Comparison of ENCODE assay signal across 24 mouse cellular contexts in the genomic region with DNA sequence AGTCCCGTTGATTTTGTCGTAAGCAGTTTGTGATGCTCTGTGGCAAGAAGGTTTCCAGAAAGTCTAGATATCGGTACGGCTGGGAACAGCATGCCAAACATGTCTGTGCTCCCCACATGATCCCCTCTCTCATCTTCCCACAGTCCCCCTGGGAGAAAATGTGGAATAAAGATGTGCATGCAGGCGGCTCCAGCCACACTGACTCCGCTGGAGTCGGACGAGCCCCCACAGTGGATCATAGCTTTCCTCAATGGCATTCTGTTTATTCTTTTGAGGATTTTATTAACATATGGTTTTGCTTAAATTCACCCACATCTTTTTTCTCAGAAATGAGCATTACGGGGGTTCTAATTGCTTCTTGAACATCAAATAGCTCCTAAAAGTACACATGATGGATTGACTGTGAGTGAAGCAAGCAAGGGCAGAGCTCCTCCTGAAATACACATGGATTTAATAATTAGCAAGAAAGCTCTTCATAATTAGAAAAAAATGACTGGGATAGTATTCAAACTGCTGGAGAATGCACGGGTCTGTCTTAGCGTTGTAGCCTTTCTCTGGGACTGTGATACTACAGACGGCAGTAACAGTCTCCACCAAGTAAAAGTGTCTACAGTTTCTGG. TPM values are rescaled to one million over a fixed set of nuclear protein-coding genes. Genes with fewer than 3 reads are reported as not detected.
DNase-seq lines count a peak whose midpoint lies in the region; ATAC-seq and TF ChIP-seq lines count a peak whose summit lies in the region.
"Had no signal": no experiment of that assay in that cellular context is flagged by ENCODE, and none has a peak within 500 bp of the region (broad histone marks: within the 10 kb centered on the region; RNA-seq: fewer than 3 reads in every experiment).

No protein-coding gene starts in this region.

- H3K27ac ChIP-seq in lung, embryonic 16.5 days (ENCODE audit: low read length), result no peak overlapping the region
- peak overlapping the region; percentile 76 for H3K27ac ChIP-seq in limb, embryonic 10.5 days
- H3K27ac ChIP-seq in midbrain, postnatal 0 days (ENCODE audit: low read depth, low read length), result no peak overlapping the region
- H3K27ac ChIP-seq: forebrain, embryonic 10.5 days; heart, adult 2 months; hindbrain, embryonic 13.5 days; kidney, postnatal 0 days; liver, embryonic 13.5 days; stomach, embryonic 15.5 days had no signal

- no peak overlapping the region; the same call in 1 of the 2 replicates for H3K4me3 ChIP-seq in lung, embryonic 16.5 days (ENCODE audit: low read length)
- 0 out of 2 replicates have a peak overlapping the region, but pooled peaks have one; percentile 12 for H3K4me3 ChIP-seq in limb, embryonic 10.5 days
- H3K4me3 ChIP-seq in midbrain, postnatal 0 days (ENCODE audit: low read depth, low read length), result no peak overlapping the region
- H3K4me3 ChIP-seq: forebrain, embryonic 10.5 days; heart, adult 2 months; hindbrain, embryonic 13.5 days; liver, embryonic 13.5 days; megakaryocyte, embryonic 14.5 days; myocyte; stomach, embryonic 15.5 days had no signal

- H3K27me3 ChIP-seq in lung, embryonic 16.5 days (ENCODE audit: control insufficient read depth, insufficient read depth, low read depth, low read length), result no peaks in the 10 kb centered on the region
- no peaks in the 10 kb centered on the region for H3K27me3 ChIP-seq in limb, embryonic 10.5 days (ENCODE audit: low read depth, poor library complexity, severe bottlenecking)
- H3K27me3 ChIP-seq in midbrain, postnatal 0 days (ENCODE audit: insufficient read depth, low read length), result no peaks in the 10 kb centered on the region
- H3K27me3 ChIP-seq: stomach, embryonic 15.5 days had no signal

- TF ChIP-seq CTCF in midbrain, postnatal 0 days (IDR thresholded peaks at IDR 0.05), result no peak

- H3K4me1 ChIP-seq in lung, embryonic 16.5 days (replicated peaks; ENCODE audit: control insufficient read depth, insufficient read depth, low read length), result peaks cover 7% of the 10 kb centered on the region
- H3K4me1 ChIP-seq in limb, embryonic 10.5 days, result peaks cover 28% of the 10 kb centered on the region
- no peaks in the 10 kb centered on the region for H3K4me1 ChIP-seq in midbrain, postnatal 0 days (ENCODE audit: insufficient read depth, low read length)
- H3K4me1 ChIP-seq: forebrain, embryonic 10.5 days; hindbrain, embryonic 13.5 days; liver, embryonic 13.5 days; megakaryocyte, embryonic 14.5 days; stomach, embryonic 15.5 days had no signal

- WGBS in lung, embryonic 16.5 days, result 43% methylated on average over 12 of the region's 12 CpGs
- 29% methylated on average over 12 of the region's 12 CpGs for WGBS in limb, embryonic 10.5 days
- 70% methylated on average over 12 of the region's 12 CpGs for WGBS in midbrain, postnatal 0 days

- peak overlapping the region; percentile 32 for H3K4me2 ChIP-seq in lung, embryonic 16.5 days (ENCODE audit: low read depth, low read length)
- H3K4me2 ChIP-seq in midbrain, postnatal 0 days (ENCODE audit: low read depth, low read length, poor library complexity, severe bottlenecking), result no peak overlapping the region
- H3K4me2 ChIP-seq: hindbrain, embryonic 13.5 days; liver, embryonic 13.5 days; stomach, embryonic 15.5 days had no signal

- peaks cover 2% of the 10 kb centered on the region; the same call in 1 of the 2 replicates for H3K9me3 ChIP-seq in lung, embryonic 16.5 days (ENCODE audit: control insufficient read depth, low read length)
- no peaks in the 10 kb centered on the region for H3K9me3 ChIP-seq in limb, embryonic 10.5 days (replicated peaks)
- H3K9me3 ChIP-seq in midbrain, postnatal 0 days (ENCODE audit: low read length), result no peaks in the 10 kb centered on the region
- H3K9me3 ChIP-seq: forebrain, embryonic 10.5 days; hindbrain, embryonic 13.5 days; liver, embryonic 13.5 days; megakaryocyte, embryonic 14.5 days; stomach, embryonic 15.5 days had no signal

- H3K36me3 ChIP-seq in lung, embryonic 16.5 days (ENCODE audit: control insufficient read depth, insufficient read depth, low read length), result no peaks in the 10 kb centered on the region
- H3K36me3 ChIP-seq in limb, embryonic 10.5 days, result no peaks in the 10 kb centered on the region
- H3K36me3 ChIP-seq in midbrain, postnatal 0 days (ENCODE audit: insufficient read depth, low read length), result no peaks in the 10 kb centered on the region
- H3K36me3 ChIP-seq: forebrain, embryonic 10.5 days; hindbrain, embryonic 13.5 days; liver, embryonic 13.5 days; stomach, embryonic 15.5 days had no signal

- ATAC-seq in lung, embryonic 16.5 days (ENCODE audit: low read depth), result peak; percentile 45
- no peak for ATAC-seq in midbrain, postnatal 0 days (ENCODE audit: low FRiP score)
- ATAC-seq: activated CD4-positive, CD25-positive, alpha-beta regulatory T cell, adult 4 months; forebrain, embryonic 16.5 days; inflammation-experienced regulatory T-cells, adult 6 months had no signal

- H3K9ac ChIP-seq in lung, embryonic 16.5 days (ENCODE audit: low read length), result no peak overlapping the region
- no peak overlapping the region for H3K9ac ChIP-seq in midbrain, postnatal 0 days (replicated peaks; ENCODE audit: low read length, poor library complexity, severe bottlenecking)
- H3K9ac ChIP-seq: hindbrain, embryonic 13.5 days; liver, embryonic 13.5 days; stomach, embryonic 15.5 days had no signal

- DNase-seq in embryo, embryonic 10.5 days (ENCODE audit: low spot score), result peak; percentile 33
- DNase-seq in embryo, embryonic 10 days (ENCODE audit: low spot score), result no peak
- DNase-seq in lung, postnatal 10 days, result no peak
- DNase-seq in limb, embryonic 10.5 days (ENCODE audit: low spot score), result peak; percentile 58
- peak; percentile 42 for DNase-seq in mesoderm, embryonic 11.5 days (ENCODE audit: low read depth, low spot score)
- no peak for DNase-seq in spleen, postnatal 4 days (ENCODE audit: low spot score in 2 of 2)
- no peak for DNase-seq in midbrain, postnatal 0 days (ENCODE audit: low spot score)
- DNase-seq: adrenal gland, adult 8-10 months; gastrocnemius, postnatal 25 days; heart, adult 2 months; layer of hippocampus, adult 9-11 months; liver, embryonic 13.5 days; lung, adult 2 months; right cerebral cortex, adult 18-20 months had no signal

RNA-seq across cellular contexts. Expression of gene Eif2s2, which starts 23.3 kb away (rescaled TPM):
- polyA plus RNA-seq in lung, embryonic 16.5 days (2015; fragmentation: Nextera tagmentation; extraction: Ambion mirVana), result 68.5 and 82.1 TPM in 2 replicates
- 122 and 137 TPM in 2 replicates for polyA plus RNA-seq in limb, embryonic 10.5 days (2016; fragmentation: Nextera tagmentation; extraction: Ambion mirVana)
- total RNA-seq in midbrain, postnatal 0 days (2014; rRNA removed), result 47.8 and 58.1 TPM in 2 replicates
- polyA plus RNA-seq in midbrain, postnatal 0 days (2015; fragmentation: Nextera tagmentation; extraction: Ambion mirVana), result 101 and 114 TPM in 2 replicates

Comparison
In these comparisons a context has a peak if more than half of its experiments do, and no peak if none do; other contexts are left out.
1. DNase-seq: peak in embryo, embryonic 10.5 days (single experiment), limb, embryonic 10.5 days (single experiment) and mesoderm, embryonic 11.5 days (single experiment); none in embryo, embryonic 10 days (single experiment), lung, postnatal 10 days (single experiment), spleen, postnatal 4 days (0 of 2) and midbrain, postnatal 0 days (single experiment).